Comparison of ENCODE assay signal across 10 mouse cellular contexts in the genomic region with DNA sequence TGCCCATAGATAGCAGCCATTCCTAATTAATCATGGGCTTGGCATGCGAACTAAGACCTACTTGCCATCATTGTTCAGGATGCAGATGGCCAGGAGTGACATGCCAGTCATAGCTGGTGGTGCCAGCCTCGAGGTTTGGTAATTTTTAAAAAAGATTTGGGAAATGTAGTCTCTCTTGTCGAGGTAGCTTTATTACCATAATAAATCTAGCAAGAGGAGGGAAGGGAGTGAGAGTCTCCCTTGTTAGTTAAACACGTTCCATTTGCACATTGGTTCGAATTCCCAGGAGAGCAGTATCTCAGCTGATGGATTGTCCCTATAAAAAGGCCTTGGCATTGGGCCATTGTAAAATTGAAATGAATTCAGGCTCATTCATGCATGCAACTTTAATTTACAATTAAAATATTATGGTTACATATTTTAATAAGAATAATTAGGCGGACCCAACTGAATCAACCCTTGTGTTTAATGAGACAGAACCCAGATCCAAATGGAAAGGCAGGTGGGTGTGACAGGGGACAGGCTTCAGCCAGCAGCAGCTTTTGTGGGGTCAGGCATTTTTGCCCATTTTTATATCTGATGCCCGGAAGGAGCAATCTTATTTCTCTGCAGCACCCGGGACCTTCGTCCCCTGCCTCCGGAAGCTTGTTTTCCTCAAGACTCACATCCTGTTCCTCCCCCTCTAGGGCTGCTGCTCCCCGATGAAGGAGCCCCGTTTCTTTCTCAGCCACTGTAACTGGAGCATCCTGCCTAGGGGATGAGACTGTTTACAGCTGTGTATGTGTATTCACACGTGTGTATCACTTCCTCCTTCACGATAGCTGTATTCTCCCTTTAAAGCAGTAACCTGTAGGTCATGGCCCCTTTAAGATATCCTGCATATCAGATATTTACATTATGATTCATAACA. TPM values are rescaled to one million over a fixed set of nuclear protein-coding genes. Genes with fewer than 3 reads are reported as not detected.
A peak's percentile ranks its signal among the peaks of the same experiment; 100 is the strongest.
DNase-seq lines count a peak whose midpoint lies in the region; ATAC-seq and TF ChIP-seq lines count a peak whose summit lies in the region.
"Had no signal": no experiment of that assay in that cellular context is flagged by ENCODE, and none has a peak within 500 bp of the region (broad histone marks: within the 10 kb centered on the region; RNA-seq: fewer than 3 reads in every experiment).

No protein-coding gene starts in this region.

- H3K9ac ChIP-seq in forebrain, embryonic 13.5 days = no peak overlapping the region
- no peak overlapping the region for H3K9ac ChIP-seq in midbrain, postnatal 0 days (replicated peaks; ENCODE audit: low read length, poor library complexity, severe bottlenecking)

- H3K4me1 ChIP-seq in forebrain, embryonic 13.5 days = peaks cover 7% of the 10 kb centered on the region
- H3K4me1 ChIP-seq in forebrain, embryonic 10.5 days = 0 out of 2 replicates have a peak, but pooled peaks cover 3% of the 10 kb centered on the region
- H3K4me1 ChIP-seq in midbrain, postnatal 0 days (ENCODE audit: insufficient read depth, low read length) = no peaks in the 10 kb centered on the region

- no peaks in the 10 kb centered on the region for H3K9me3 ChIP-seq in forebrain, embryonic 13.5 days (replicated peaks)
- no peaks in the 10 kb centered on the region for H3K9me3 ChIP-seq in forebrain, embryonic 10.5 days
- no peaks in the 10 kb centered on the region for H3K9me3 ChIP-seq in midbrain, postnatal 0 days (ENCODE audit: low read length)

- TF ChIP-seq CTCF in midbrain, postnatal 0 days (IDR thresholded peaks at IDR 0.05) = no peak

- intact Hi-C loops in left cerebral cortex, postnatal 4 days (cut with DNase I) = no loop called here
- intact Hi-C loops in left cerebral cortex, postnatal 25 days (cut with DNase I) = no loop called here

- no peak for DNase-seq in forebrain, embryonic 10.5 days (ENCODE audit: extremely low spot score, low spot score)
- peak; percentile 35 for DNase-seq in left cerebral cortex, postnatal 4 days
- DNase-seq in left cerebral cortex, postnatal 25 days (ENCODE audit: low spot score in 2 of 2) = no peak
- DNase-seq in brain, embryonic 18.5 days (ENCODE audit: low read depth, low spot score) = peak; percentile 28
- DNase-seq in midbrain, postnatal 0 days (ENCODE audit: low spot score) = peak; percentile 53
- no peak for DNase-seq in urinary bladder, postnatal 36 days (ENCODE audit: low spot score in 2 of 2)
- no peak for DNase-seq in lung, adult 18-20 months
- DNase-seq: heart, adult 18-20 months; kidney, adult 11 months had no signal

- no peak overlapping the region for H3K4me2 ChIP-seq in forebrain, embryonic 13.5 days
- no peak overlapping the region for H3K4me2 ChIP-seq in midbrain, postnatal 0 days (ENCODE audit: low read depth, low read length, poor library complexity, severe bottlenecking)

- H3K4me3 ChIP-seq in forebrain, embryonic 13.5 days = no peak overlapping the region
- H3K4me3 ChIP-seq in forebrain, embryonic 10.5 days = no peak overlapping the region
- H3K4me3 ChIP-seq in midbrain, postnatal 0 days (ENCODE audit: low read depth, low read length) = no peak overlapping the region

- peak overlapping the region; percentile 49; the same call in 1 of the 2 replicates for H3K27ac ChIP-seq in forebrain, embryonic 13.5 days
- no peak overlapping the region for H3K27ac ChIP-seq in forebrain, embryonic 10.5 days
- no peak overlapping the region for H3K27ac ChIP-seq in midbrain, postnatal 0 days (ENCODE audit: low read depth, low read length)

- H3K27me3 ChIP-seq in forebrain, embryonic 13.5 days = no peaks in the 10 kb centered on the region
- H3K27me3 ChIP-seq in forebrain, embryonic 10.5 days (ENCODE audit: poor library complexity, severe bottlenecking) = no peaks in the 10 kb centered on the region
- H3K27me3 ChIP-seq in midbrain, postnatal 0 days (ENCODE audit: insufficient read depth, low read length) = no peaks in the 10 kb centered on the region

- WGBS in forebrain, embryonic 13.5 days = 67% methylated on average over 14 of the region's 14 CpGs
- WGBS in forebrain, embryonic 10.5 days = 90% methylated on average over 14 of the region's 14 CpGs
- WGBS in midbrain, postnatal 0 days = 66% methylated on average over 14 of the region's 14 CpGs

- peak; percentile 45; the same call in 1 of the 2 replicates for ATAC-seq in forebrain, embryonic 13.5 days
- no peak for ATAC-seq in midbrain, postnatal 0 days (ENCODE audit: low FRiP score)

- peaks cover 7% of the 10 kb centered on the region; the same call in 1 of the 2 replicates for H3K36me3 ChIP-seq in forebrain, embryonic 13.5 days (ENCODE audit: poor library complexity, severe bottlenecking)
- H3K36me3 ChIP-seq in forebrain, embryonic 10.5 days (replicated peaks) = peaks cover 5% of the 10 kb centered on the region
- H3K36me3 ChIP-seq in midbrain, postnatal 0 days (ENCODE audit: insufficient read depth, low read length) = no peaks in the 10 kb centered on the region

RNA-seq across cellular contexts. Expression of a gene that starts 43.3 kb away (rescaled TPM):
- 41.2 and 43.8 TPM in 2 replicates for polyA plus RNA-seq in forebrain, embryonic 13.5 days (2015; fragmentation: Nextera tagmentation; extraction: Ambion mirVana)
- polyA plus RNA-seq in forebrain, embryonic 10.5 days (2016; fragmentation: Nextera tagmentation; extraction: Ambion mirVana) = 32.7 and 34.2 TPM in 2 replicates
- total RNA-seq in left cerebral cortex, postnatal 4 days (2021) = 10 to 100 TPM; 89.6 to 97.9 TPM
- 100 to 1,000 TPM; 108 to 116 TPM for total RNA-seq in left cerebral cortex, postnatal 25 days (2021)
- 47.7 and 55.4 TPM in 2 replicates for total RNA-seq in midbrain, postnatal 0 days (2014; rRNA removed)
- polyA plus RNA-seq in midbrain, postnatal 0 days (2015; fragmentation: Nextera tagmentation; extraction: Ambion mirVana) = 67.4 and 70.4 TPM in 2 replicates

Comparison
In these comparisons a context has a peak if more than half of its experiments do, and no peak if none do; other contexts are left out.
1. DNase-seq: peak in left cerebral cortex, postnatal 4 days (single experiment), brain, embryonic 18.5 days (single experiment) and midbrain, postnatal 0 days (single experiment); none in forebrain, embryonic 10.5 days (single experiment), left cerebral cortex, postnatal 25 days (0 of 2), urinary bladder, postnatal 36 days (0 of 2) and lung, adult 18-20 months (0 of 2).